Mouse (Mus musculus): Measurements from ENCODE around the gene Nt5c3b.

Gene Nt5c3b

GRCm38 (mm10) chr11:100377989-100378388 is 63.6 kb downstream of the Nt5c3b start:
- no peak for DNase-seq (ENCODE audit: low spot score)

GRCm38 (mm10) chr11:100376746-100377389 is 64.7 kb downstream of the Nt5c3b start:
- DNase-seq (ENCODE audit: low spot score): no peak

GRCm38 (mm10) chr11:100376005-100376404 is 65.6 kb downstream of the Nt5c3b start:
- DNase-seq (ENCODE audit: low spot score): no peak

- DNase-seq (ENCODE audit: low spot score): no peak
These were observed 66.5 kb downstream of the Nt5c3b start for GRCm38 (mm10) chr11:100375127-100375526.

Measured in embryo, embryonic 10 days (tissue).